Mouse (Mus musculus) midbrain, embryonic 15.5 days (tissue): Measurements from ENCODE around the gene 4930451I11Rik. TPM values are rescaled to one million over a fixed set of nuclear protein-coding genes. Genes with fewer than 3 reads are reported as not detected.

Source experiments
- ATAC-seq: fragments of 200-750 bp; cut with Nextera tagmentation; replicated peaks from 2 replicates; pipeline ENCODE4 v1.8.0; 2017; ENCODE audit warnings: moderate TSS enrichment
- H3K27ac ChIP-seq: fragments of 300-500 bp; sonication (generic); 2 replicates; pipeline ENCODE4 v1.5.1; 2015; ENCODE audit warnings: mild to moderate bottlenecking, inconsistent platforms
- H3K27me3 ChIP-seq: fragments of 300-500 bp; sonication (generic); replicated peaks from 2 replicates; pipeline ENCODE4 v1.6.1; 2015; ENCODE audit warnings: inconsistent platforms
- H3K36me3 ChIP-seq: fragments of 300-500 bp; sonication (generic); replicated peaks from 2 replicates; pipeline ENCODE4 v1.6.1; 2015; ENCODE audit warnings: inconsistent platforms
- H3K4me1 ChIP-seq: fragments of 300-500 bp; sonication (generic); 2 replicates; pipeline ENCODE4 v1.6.1; 2015; ENCODE audit warnings: inconsistent platforms
- H3K4me2 ChIP-seq: fragments of 300-500 bp; sonication (generic); 2 replicates; pipeline ENCODE4 v1.6.1; 2015; ENCODE audit warnings: inconsistent platforms, mild to moderate bottlenecking, moderate library complexity
- H3K4me3 ChIP-seq: fragments of 300-500 bp; sonication (generic); 2 replicates; pipeline ENCODE4 v1.5.1; 2015; ENCODE audit warnings: mild to moderate bottlenecking, inconsistent platforms
- H3K9ac ChIP-seq: fragments of 300-500 bp; sonication (generic); 2 replicates; pipeline ENCODE4 v1.6.1; 2015; ENCODE audit warnings: mild to moderate bottlenecking, inconsistent platforms
- H3K9me3 ChIP-seq: fragments of 300-500 bp; sonication (generic); 2 replicates; pipeline ENCODE4 v1.6.1; 2016; ENCODE audit warnings: inconsistent platforms
- WGBS: fragments of 180-500 bp; shearing (Covaris S2); methylation state at CpG from one replicate; pipeline ENCODE4 v1.1.7; 2015; ENCODE audit warnings: mixed read lengths; 5-methylcytosine and 5-hydroxymethylcytosine counted together
- polyA plus RNA-seq: library from polyadenylated mRNA; unstranded; fragments of >200 nt; fragmentation: Nextera tagmentation; extraction: Ambion mirVana; gene quantifications from 2 replicates; pipeline ENCODE4 v1.2.1, GENCODE M21; 2015

Gene 4930451I11Rik
- polyA plus RNA-seq, 1 experiment from 2014 or later, result not detected

- Histone ChIP-seq H3K36me3 (no peaks in the 10 kb centered on the region), H3K4me3 (peak overlapping the region; percentile 84), H3K4me2 (peak overlapping the region; percentile 73), H3K9ac (peak overlapping the region; percentile 83), H3K27ac (peak overlapping the region; percentile 79), H3K9me3 (no peaks in the 10 kb centered on the region), H3K4me1 (peaks cover 18% of the 10 kb centered on the region), H3K27me3 (no peaks in the 10 kb centered on the region)
- peak; percentile 94 for ATAC-seq
- under 1% methylated on average over 41 of the region's 43 CpGs for WGBS
Measured at GRCm38 (mm10) chr7:126808703-126809455, 22.6 kb downstream of the 4930451I11Rik start.

GRCm38 (mm10) chr7:126807405-126807804 is 24.0 kb downstream of the 4930451I11Rik start:
- Histone ChIP-seq H3K9ac (no peak overlapping the region), H3K4me2 (peak overlapping the region; percentile 73; the same call in 1 of the 2 replicates), H3K4me1 (peaks cover 18% of the 10 kb centered on the region), H3K9me3 (no peaks in the 10 kb centered on the region), H3K27ac (no peak overlapping the region), H3K27me3 (no peaks in the 10 kb centered on the region), H3K36me3 (no peaks in the 10 kb centered on the region), H3K4me3 (no peak overlapping the region)
- WGBS, result 74% methylated on average over 4 of the region's 4 CpGs
- ATAC-seq, result no peak

- no peak overlapping the region for H3K4me3 ChIP-seq
- H3K9me3 ChIP-seq, result no peaks in the 10 kb centered on the region
- no peak overlapping the region for H3K27ac ChIP-seq
- no peak overlapping the region for H3K4me2 ChIP-seq
- no peak for ATAC-seq
- H3K36me3 ChIP-seq, result no peaks in the 10 kb centered on the region
- 83% methylated on average over 6 of the region's 6 CpGs for WGBS
- H3K27me3 ChIP-seq, result no peaks in the 10 kb centered on the region
- peaks cover 18% of the 10 kb centered on the region for H3K4me1 ChIP-seq
- no peak overlapping the region for H3K9ac ChIP-seq
Measured at GRCm38 (mm10) chr7:126806956-126807355, 24.5 kb downstream of the 4930451I11Rik start.

- Histone ChIP-seq H3K4me1 (peaks cover 22% of the 10 kb centered on the region), H3K9ac (no peak overlapping the region), H3K9me3 (no peaks in the 10 kb centered on the region), H3K4me2 (no peak overlapping the region), H3K27me3 (no peaks in the 10 kb centered on the region), H3K27ac (no peak overlapping the region), H3K36me3 (no peaks in the 10 kb centered on the region), H3K4me3 (no peak overlapping the region)
- no peak for ATAC-seq
Measured at GRCm38 (mm10) chr7:126803751-126804150, 27.7 kb downstream of the 4930451I11Rik start.

- WGBS, result 91% methylated on average over 6 of the region's 6 CpGs
- H3K9me3 ChIP-seq, result no peaks in the 10 kb centered on the region
- no peak overlapping the region for H3K9ac ChIP-seq
- no peak overlapping the region for H3K4me3 ChIP-seq
- no peaks in the 10 kb centered on the region for H3K27me3 ChIP-seq
- no peaks in the 10 kb centered on the region for H3K36me3 ChIP-seq
- H3K4me1 ChIP-seq, result peaks cover 18% of the 10 kb centered on the region
- H3K4me2 ChIP-seq, result no peak overlapping the region
- H3K27ac ChIP-seq, result no peak overlapping the region
- no peak for ATAC-seq
Measured at GRCm38 (mm10) chr7:126803181-126803580, 28.3 kb downstream of the 4930451I11Rik start.

- H3K27ac ChIP-seq, result no peak overlapping the region
- peaks cover 23% of the 10 kb centered on the region for H3K4me1 ChIP-seq
- H3K4me3 ChIP-seq, result no peak overlapping the region
- ATAC-seq, result no peak
- WGBS, result 87% methylated on average over 11 of the region's 11 CpGs
- no peaks in the 10 kb centered on the region for H3K9me3 ChIP-seq
- no peaks in the 10 kb centered on the region for H3K36me3 ChIP-seq
- no peak overlapping the region for H3K9ac ChIP-seq
- H3K4me2 ChIP-seq, result no peak overlapping the region
- no peaks in the 10 kb centered on the region for H3K27me3 ChIP-seq
Measured at GRCm38 (mm10) chr7:126802134-126802889, 29.1 kb downstream of the 4930451I11Rik start.

GRCm38 (mm10) chr7:126801057-126801422 is 30.4 kb downstream of the 4930451I11Rik start:
- no peak for ATAC-seq
- Histone ChIP-seq H3K27ac (no peak overlapping the region), H3K9ac (peak overlapping the region; percentile 8; the same call in 1 of the 2 replicates), H3K9me3 (no peaks in the 10 kb centered on the region), H3K27me3 (no peaks in the 10 kb centered on the region), H3K4me2 (no peak overlapping the region), H3K36me3 (no peaks in the 10 kb centered on the region; the same call in 1 of the 2 replicates), H3K4me3 (no peak overlapping the region), H3K4me1 (peaks cover 35% of the 10 kb centered on the region)
- 96% methylated on average over 16 of the region's 16 CpGs for WGBS

- Histone ChIP-seq H3K27ac (peak overlapping the region; percentile 93), H3K9me3 (no peaks in the 10 kb centered on the region), H3K4me2 (peak overlapping the region; percentile 83), H3K9ac (peak overlapping the region; percentile 65), H3K4me3 (peak overlapping the region; percentile 66), H3K4me1 (peaks cover 37% of the 10 kb centered on the region), H3K27me3 (no peaks in the 10 kb centered on the region), H3K36me3 (peaks cover 3% of the 10 kb centered on the region; the same call in 1 of the 2 replicates)
- 49% methylated on average over 5 of the region's 5 CpGs for WGBS
- ATAC-seq, result no peak
Measured at GRCm38 (mm10) chr7:126800269-126801056, 31.0 kb downstream of the 4930451I11Rik start.

GRCm38 (mm10) chr7:126799468-126800268 is 31.8 kb downstream of the 4930451I11Rik start:
- peak overlapping the region; percentile 83 for H3K4me2 ChIP-seq
- H3K4me1 ChIP-seq, result peaks cover 37% of the 10 kb centered on the region
- no peaks in the 10 kb centered on the region for H3K27me3 ChIP-seq
- ATAC-seq, result peak; percentile 90
- peak overlapping the region; percentile 93 for H3K27ac ChIP-seq
- H3K9me3 ChIP-seq, result no peaks in the 10 kb centered on the region
- H3K4me3 ChIP-seq, result peak overlapping the region; percentile 66
- 2% methylated on average over 37 of the region's 38 CpGs for WGBS
- H3K36me3 ChIP-seq, result peaks cover 11% of the 10 kb centered on the region
- peak overlapping the region; percentile 65 for H3K9ac ChIP-seq

GRCm38 (mm10) chr7:126799050-126799467 is 32.4 kb downstream of the 4930451I11Rik start:
- peak overlapping the region; percentile 70 for H3K9ac ChIP-seq
- H3K27me3 ChIP-seq, result no peaks in the 10 kb centered on the region
- peak overlapping the region; percentile 83 for H3K4me2 ChIP-seq
- peak; percentile 96 for ATAC-seq
- peaks cover 37% of the 10 kb centered on the region for H3K4me1 ChIP-seq
- peak overlapping the region; percentile 93 for H3K27ac ChIP-seq
- H3K9me3 ChIP-seq, result no peaks in the 10 kb centered on the region
- peak overlapping the region; percentile 66 for H3K4me3 ChIP-seq
- under 1% methylated on average over 29 of the region's 36 CpGs for WGBS
- peaks cover 13% of the 10 kb centered on the region for H3K36me3 ChIP-seq
